Mouse (Mus musculus) bone marrow, adult 2 months (tissue): ENCODE data around the gene Ifna2.

Source experiments
- CTCF ChIP-seq: fragments of 200-500 bp; IDR thresholded peaks from 2 replicates; pipeline ENCODE4 v1.5.1; 2011; ENCODE audit warnings: low read length, control low read depth; ENCODE audit not compliant: control insufficient read depth, insufficient read depth
- POLR2A ChIP-seq: fragments of 200-500 bp; IDR thresholded peaks from 2 replicates; pipeline ENCODE4 v1.6.1; 2011; ENCODE audit warnings: low read depth, mild to moderate bottlenecking, control low read depth, low read length, borderline replicate concordance; ENCODE audit not compliant: control insufficient read depth

DNA sequence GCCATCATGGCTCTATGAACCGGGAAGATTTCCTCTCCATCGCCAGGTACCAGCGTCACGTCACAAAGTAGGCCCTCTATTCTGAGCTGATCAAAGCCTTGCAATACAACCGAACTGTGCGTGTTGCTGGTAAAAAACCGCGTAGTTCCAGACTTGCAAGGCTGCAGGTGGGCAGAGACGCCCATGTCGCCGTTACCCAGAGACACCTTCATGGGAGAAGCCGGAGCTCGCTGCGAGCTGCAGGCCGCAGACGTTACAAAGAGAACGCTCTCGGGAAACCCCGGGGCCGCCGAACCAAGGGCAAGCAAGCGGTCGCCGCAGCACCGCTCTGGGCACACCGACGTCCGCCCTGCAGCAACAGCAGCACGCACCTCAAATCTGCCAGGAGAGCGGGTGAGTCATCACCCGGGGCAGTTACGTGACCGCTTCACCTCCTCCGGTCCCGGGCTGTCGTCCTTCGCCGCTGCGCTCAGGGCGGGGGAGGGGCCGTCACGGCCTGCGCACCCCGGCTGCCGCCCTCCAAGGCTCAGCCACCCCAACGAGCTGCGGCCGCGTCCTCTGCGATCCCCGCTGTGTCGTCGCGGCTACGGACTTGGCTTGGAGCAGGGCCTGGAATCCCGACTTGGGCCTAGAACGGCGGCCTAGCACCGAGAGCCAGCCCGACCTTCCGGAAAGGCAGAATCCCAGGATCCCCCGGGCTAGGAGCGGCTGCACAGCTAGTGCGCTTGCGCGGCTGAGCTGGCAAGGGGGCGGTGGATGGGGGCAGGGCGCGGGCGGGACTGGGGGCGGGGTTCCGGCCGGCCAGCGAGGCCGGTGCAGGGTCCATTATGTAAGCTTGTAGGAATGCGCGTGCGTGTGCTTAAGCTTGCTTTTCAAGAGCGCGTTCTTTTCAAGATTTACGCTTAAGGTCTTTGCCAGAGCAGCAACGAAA, 38.3 kb upstream of the Ifna2 start, which contains the start of the genes Gm26566 and Klhl9:
- TF ChIP-seq POLR2A: peak; percentile 79
- TF ChIP-seq CTCF: no peak
